Mouse (Mus musculus) neural tube, embryonic 14.5 days (tissue): ENCODE results near the gene Olfr698. TPM values are rescaled to one million over a fixed set of nuclear protein-coding genes. Genes with fewer than 3 reads are reported as not detected.
"Not testable (repeated sequence)": the region's sequence is repeated elsewhere in the genome, so short reads cannot be mapped to it uniquely, and the experiment has no call there.

ENCODE experiments used
- ATAC-seq: fragments of 200-750 bp; cut with Nextera tagmentation; 2 replicates; pipeline ENCODE4 v1.8.0; 2017; ENCODE audit warnings: low read depth, mild to moderate bottlenecking, moderate TSS enrichment, moderate library complexity
- H3K27ac ChIP-seq: fragments of 300-500 bp; sonication (generic); 2 replicates; pipeline ENCODE4 v1.5.1; 2014; ENCODE audit warnings: low read depth, mild to moderate bottlenecking, control low read depth, low read length, moderate library complexity, mixed read lengths
- H3K27me3 ChIP-seq: fragments of 300-500 bp; sonication (generic); 2 replicates; pipeline ENCODE4 v1.6.1; 2014; ENCODE audit warnings: low read length; ENCODE audit not compliant: control insufficient read depth, insufficient read depth
- H3K36me3 ChIP-seq: fragments of 300-500 bp; sonication (generic); 2 replicates; pipeline ENCODE4 v1.6.1; 2014; ENCODE audit warnings: low read length, mixed read lengths; ENCODE audit not compliant: control insufficient read depth, insufficient read depth
- H3K4me1 ChIP-seq: fragments of 300-500 bp; sonication (generic); 2 replicates; pipeline ENCODE4 v1.6.1; 2014; ENCODE audit warnings: low read length; ENCODE audit not compliant: control insufficient read depth, insufficient read depth
- H3K4me2 ChIP-seq: fragments of 300-500 bp; sonication (generic); 2 replicates; pipeline ENCODE4 v1.6.1; 2014; ENCODE audit warnings: mild to moderate bottlenecking, low read depth, low read length, control low read depth
- H3K4me3 ChIP-seq: fragments of 300-500 bp; sonication (generic); 2 replicates; pipeline ENCODE4 v1.5.1; 2014; ENCODE audit warnings: low read depth, low read length, control low read depth, mixed read lengths
- H3K9ac ChIP-seq: fragments of 300-500 bp; sonication (generic); replicated peaks from 2 replicates; pipeline ENCODE4 v1.6.1; 2014; ENCODE audit warnings: low read depth, mild to moderate bottlenecking, control low read depth, low read length, mixed read lengths
- H3K9me3 ChIP-seq: fragments of 300-500 bp; sonication (generic); 2 replicates; pipeline ENCODE4 v1.6.1; 2016; ENCODE audit warnings: low read length; ENCODE audit not compliant: control insufficient read depth
- WGBS: fragments of 180-500 bp; shearing (Covaris S2); extraction: QIAGEN DNeasy Blood & Tissue Kit; methylation state at CpG from one replicate; pipeline ENCODE4 v1.1.7; 2014; 5-methylcytosine and 5-hydroxymethylcytosine counted together
- polyA plus RNA-seq: library from polyadenylated mRNA; unstranded; fragments of >200 nt; fragmentation: Nextera tagmentation; extraction: Ambion mirVana; gene quantifications from 2 replicates; pipeline ENCODE4 v1.2.1, GENCODE M21; 2014

The Olfr698 gene
- not detected in 2 replicates for polyA plus RNA-seq

- ATAC-seq: no peak
- Histone ChIP-seq H3K4me1 (no peaks in the 10 kb centered on the region), H3K4me2 (no peak within 1 kb of the TSS), H3K9me3 (no peaks in the 10 kb centered on the region), H3K27ac (no peak within 1 kb of the TSS), H3K9ac (no peak within 1 kb of the TSS), H3K4me3 (no peak within 1 kb of the TSS), H3K36me3 (no peaks in the 10 kb centered on the region), H3K27me3 (no peaks in the 10 kb centered on the region)
Observed at GRCm38 (mm10) chr7:106755297-106755696, at the start of gene Olfr698. TSS of gene Olfr698 (minus strand) at chr7:106755397.

GRCm38 (mm10) chr7:106793098-106793497, 37.9 kb upstream of the Olfr698 start, which contains the start of gene Olfr699:
TSS of gene Olfr699 (minus strand) at chr7:106793198.
- Histone ChIP-seq H3K27me3 (no peaks in the 10 kb centered on the region), H3K36me3 (no peaks in the 10 kb centered on the region), H3K27ac (no peak within 1 kb of the TSS), H3K4me3 (no peak within 1 kb of the TSS), H3K9ac (no peak within 1 kb of the TSS), H3K9me3 (no peaks in the 10 kb centered on the region), H3K4me2 (no peak within 1 kb of the TSS), H3K4me1 (no peaks in the 10 kb centered on the region)
- no peak for ATAC-seq
- 95% methylated on average over 1 of the region's 1 CpGs for WGBS

- H3K9me3 ChIP-seq: no peaks in the 10 kb centered on the region
- H3K27ac ChIP-seq: no peak overlapping the region
- no peak overlapping the region for H3K9ac ChIP-seq
- ATAC-seq: no peak
- H3K4me2 ChIP-seq: no peak overlapping the region
- no peak overlapping the region for H3K4me3 ChIP-seq
- no peaks in the 10 kb centered on the region for H3K4me1 ChIP-seq
- H3K27me3 ChIP-seq: no peaks in the 10 kb centered on the region
- no peaks in the 10 kb centered on the region for H3K36me3 ChIP-seq
Observed at GRCm38 (mm10) chr7:106788330-106788729, 33.1 kb upstream of the Olfr698 start.

GRCm38 (mm10) chr7:106761008-106761407, 5.8 kb upstream of the Olfr698 start:
- H3K4me2 ChIP-seq, ATAC-seq, H3K9me3 ChIP-seq, H3K4me1 ChIP-seq, H3K27ac ChIP-seq, H3K36me3 ChIP-seq, H3K27me3 ChIP-seq, H3K9ac ChIP-seq, H3K4me3 ChIP-seq: not testable (repeated sequence)
- 90% methylated on average over 2 of the region's 2 CpGs for WGBS

GRCm38 (mm10) chr7:106758800-106759199, 3.6 kb upstream of the Olfr698 start:
- no peaks in the 10 kb centered on the region for H3K4me1 ChIP-seq
- no peak overlapping the region for H3K9ac ChIP-seq
- no peak overlapping the region for H3K27ac ChIP-seq
- ATAC-seq: no peak
- H3K4me3 ChIP-seq: no peak overlapping the region
- H3K27me3 ChIP-seq: no peaks in the 10 kb centered on the region
- H3K36me3 ChIP-seq: no peaks in the 10 kb centered on the region
- 90% methylated on average over 2 of the region's 2 CpGs for WGBS
- no peaks in the 10 kb centered on the region for H3K9me3 ChIP-seq
- H3K4me2 ChIP-seq: no peak overlapping the region

- H3K27ac ChIP-seq: no peak overlapping the region
- no peak overlapping the region for H3K9ac ChIP-seq
- no peak for ATAC-seq
- 94% methylated on average over 5 of the region's 5 CpGs for WGBS
- H3K9me3 ChIP-seq: no peaks in the 10 kb centered on the region
- no peaks in the 10 kb centered on the region for H3K4me1 ChIP-seq
- no peaks in the 10 kb centered on the region for H3K36me3 ChIP-seq
- H3K4me3 ChIP-seq: no peak overlapping the region
- H3K27me3 ChIP-seq: no peaks in the 10 kb centered on the region
- no peak overlapping the region for H3K4me2 ChIP-seq
Observed at GRCm38 (mm10) chr7:106745811-106746210, 9.4 kb downstream of the Olfr698 start.

- Histone ChIP-seq H3K4me2 (no peak within 1 kb of the TSS), H3K4me3 (no peak within 1 kb of the TSS), H3K9me3 (no peaks in the 10 kb centered on the region), H3K27ac (no peak within 1 kb of the TSS), H3K4me1 (no peaks in the 10 kb centered on the region), H3K36me3 (no peaks in the 10 kb centered on the region), H3K9ac (no peak within 1 kb of the TSS), H3K27me3 (no peaks in the 10 kb centered on the region)
- WGBS: 89% methylated on average over 1 of the region's 1 CpGs
- no peak for ATAC-seq
Observed at GRCm38 (mm10) chr7:106742343-106742742, 12.9 kb downstream of the Olfr698 start, which contains the start of gene Olfr697. TSS of gene Olfr697 (minus strand) at chr7:106742443.

- Histone ChIP-seq H3K9ac (no peak overlapping the region), H3K36me3 (no peaks in the 10 kb centered on the region), H3K27ac (no peak overlapping the region), H3K4me3 (no peak overlapping the region), H3K27me3 (no peaks in the 10 kb centered on the region), H3K4me2 (no peak overlapping the region), H3K9me3 (no peaks in the 10 kb centered on the region), H3K4me1 (no peaks in the 10 kb centered on the region)
- ATAC-seq: no peak
Observed at GRCm38 (mm10) chr7:106737028-106737427, 18.2 kb downstream of the Olfr698 start.

- Histone ChIP-seq H3K4me3 (no peak overlapping the region), H3K9me3 (no peaks in the 10 kb centered on the region), H3K9ac (no peak overlapping the region), H3K27ac (no peak overlapping the region), H3K27me3 (no peaks in the 10 kb centered on the region), H3K4me1 (no peaks in the 10 kb centered on the region), H3K36me3 (no peaks in the 10 kb centered on the region), H3K4me2 (no peak overlapping the region)
- WGBS: 41% methylated on average over 2 of the region's 2 CpGs
- no peak for ATAC-seq
Observed at GRCm38 (mm10) chr7:106733717-106734116, 21.5 kb downstream of the Olfr698 start.

- not testable (repeated sequence) for H3K4me3 ChIP-seq, H3K4me2 ChIP-seq, ATAC-seq, H3K27ac ChIP-seq, H3K4me1 ChIP-seq, H3K9me3 ChIP-seq, H3K9ac ChIP-seq, H3K36me3 ChIP-seq, H3K27me3 ChIP-seq
- 89% methylated on average over 2 of the region's 2 CpGs for WGBS
Observed at GRCm38 (mm10) chr7:106725654-106726053, 29.5 kb downstream of the Olfr698 start.
